Mouse (Mus musculus) granulocyte monocyte progenitor cell, adult 5-6 weeks (primary cell): ENCODE measurements around the gene Nfxl1. TPM values are rescaled to one million over a fixed set of nuclear protein-coding genes. Genes with fewer than 3 reads are reported as not detected.
A peak's percentile ranks its signal among the peaks of the same experiment; 100 is the strongest.

Experiments
- ATAC-seq: replicated peaks from 2 replicates; pipeline ENCODE4 v1.8.0; 2016; ENCODE audit warnings: mild to moderate bottlenecking, moderate TSS enrichment, inconsistent platforms; ENCODE audit not compliant: poor library complexity, severe bottlenecking
- total RNA-seq, 2 experiments: library from RNA; stranded (forward) in 1 of 2; stranded (reverse) in 1 of 2; fragments of 200-712, 200-1000 nt in 1 of 2; fragments of >200 nt in 1 of 2; fragmentation: Nextera tagmentation in 1 of 2; gene quantifications; 2 replicates each; pipeline ENCODE4 v1.2.3; 2014 to 2017

Nfxl1 gene
- total RNA-seq, 2 experiments from 2014 or later = 27.1 to 28.0 TPM

DNA sequence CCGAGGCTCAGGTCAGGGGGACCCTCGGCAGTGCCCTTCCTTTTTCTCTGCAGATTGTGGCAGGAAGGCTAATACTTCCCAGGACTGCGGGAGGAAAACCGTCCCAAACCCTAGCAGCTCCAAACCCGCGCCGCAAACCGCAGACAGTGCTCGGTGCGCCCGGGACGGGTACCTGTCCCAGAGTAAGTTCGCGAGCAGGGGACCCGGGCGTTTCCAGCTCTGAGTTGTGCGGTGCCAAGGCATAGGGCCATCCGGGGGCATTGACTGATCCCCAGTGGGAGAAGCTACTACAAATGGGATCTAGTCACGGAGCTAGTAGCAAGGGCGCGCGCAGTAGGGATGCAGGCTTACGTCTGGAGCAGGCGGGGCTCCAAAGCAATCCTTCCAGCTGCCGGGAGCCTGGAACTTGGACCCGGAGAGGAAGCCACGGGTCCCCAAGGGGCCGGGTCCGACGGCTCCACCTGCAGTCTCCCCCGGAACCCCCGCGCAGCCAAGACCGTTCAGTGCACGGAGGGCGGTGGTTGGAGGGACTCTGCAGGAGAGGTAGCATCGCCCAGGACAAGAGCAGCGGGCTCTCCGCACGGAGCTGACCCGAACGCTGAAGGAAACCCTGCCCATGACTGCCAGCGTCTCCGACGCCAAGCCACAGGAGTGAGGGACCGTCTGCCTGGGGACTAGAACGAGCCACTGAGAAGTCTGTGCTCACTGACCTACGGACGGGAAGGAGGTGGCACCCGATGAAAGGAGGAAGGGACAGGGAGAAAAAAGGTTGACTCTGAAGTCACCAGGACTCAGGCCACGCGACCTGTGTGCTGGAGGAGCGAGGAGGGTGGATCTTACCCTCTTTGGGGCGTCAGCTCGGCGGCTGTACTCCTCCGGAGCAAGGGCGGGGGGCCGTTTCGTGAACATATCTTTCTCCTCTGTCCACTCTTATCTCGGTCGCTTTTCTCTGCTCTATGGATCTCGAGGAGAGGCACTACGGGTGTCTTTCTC is 55.7 kb downstream of the Nfxl1 start, which contains the start of gene Corin:
TSS of gene Corin (minus strand) at position 943 of the 993 bp plus-strand sequence.
- ATAC-seq = peak; percentile 56

DNA sequence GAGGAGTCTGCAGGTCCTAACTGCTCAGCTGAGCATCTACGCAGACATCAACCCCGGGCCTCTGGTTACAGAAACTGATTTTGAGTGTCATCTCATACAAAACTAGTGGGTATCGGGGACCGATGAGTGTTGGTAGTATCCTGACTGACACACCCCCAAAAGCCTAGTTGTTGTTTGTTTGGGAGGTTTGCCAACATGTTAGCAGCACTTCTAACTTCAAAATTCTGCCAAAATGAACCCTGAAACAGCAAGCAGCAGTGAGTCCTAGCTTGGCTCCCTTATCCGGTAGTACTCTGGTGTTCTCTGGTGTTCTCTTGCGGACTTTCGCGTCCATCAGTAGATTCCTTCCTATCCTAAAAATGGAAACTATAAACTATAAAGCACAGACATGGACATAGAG is 56.7 kb downstream of the Nfxl1 start:
- ATAC-seq = no peak

DNA sequence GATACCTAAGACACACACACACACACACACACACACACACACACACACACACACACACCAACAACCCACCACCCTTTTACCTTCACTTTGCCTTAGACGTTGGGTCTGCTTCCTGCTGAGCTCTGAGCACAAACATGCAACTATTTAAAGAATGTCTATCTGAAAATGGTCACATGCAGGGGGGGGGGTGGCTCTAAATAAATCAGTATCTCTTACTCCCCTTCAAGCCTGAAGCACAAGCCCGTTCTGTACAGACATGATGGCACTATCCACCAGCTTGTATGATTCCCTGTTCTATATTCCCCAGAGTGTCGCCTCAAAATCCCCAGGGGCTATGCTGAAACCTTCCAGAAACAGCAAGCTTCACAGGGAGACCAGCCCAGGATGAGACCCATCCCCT is 57.7 kb downstream of the Nfxl1 start:
- no peak for ATAC-seq

- ATAC-seq = no peak
These were observed 61.2 kb downstream of the Nfxl1 start for GRCm38 (mm10) chr5:72498271-72498670.

DNA sequence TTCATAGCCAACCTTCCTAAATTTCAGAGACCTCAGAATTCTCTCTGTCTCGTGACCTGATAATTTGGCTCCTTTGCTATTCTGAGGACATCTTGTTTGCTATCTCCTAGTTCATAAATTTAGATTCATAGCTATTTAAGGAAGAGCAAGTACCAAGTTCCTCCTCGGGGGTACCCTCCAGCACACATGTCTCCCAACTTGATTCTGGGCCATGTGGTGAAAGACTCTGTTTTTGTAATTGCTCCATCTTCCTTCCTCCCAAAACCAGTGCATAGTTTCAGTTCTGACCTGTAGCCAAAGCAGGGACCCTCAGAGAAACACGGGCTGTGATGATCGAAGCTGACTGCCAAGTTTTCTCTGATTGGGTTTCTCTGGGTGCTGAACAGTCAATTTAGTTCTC is 62.7 kb downstream of the Nfxl1 start:
- peak; percentile 89 for ATAC-seq

DNA sequence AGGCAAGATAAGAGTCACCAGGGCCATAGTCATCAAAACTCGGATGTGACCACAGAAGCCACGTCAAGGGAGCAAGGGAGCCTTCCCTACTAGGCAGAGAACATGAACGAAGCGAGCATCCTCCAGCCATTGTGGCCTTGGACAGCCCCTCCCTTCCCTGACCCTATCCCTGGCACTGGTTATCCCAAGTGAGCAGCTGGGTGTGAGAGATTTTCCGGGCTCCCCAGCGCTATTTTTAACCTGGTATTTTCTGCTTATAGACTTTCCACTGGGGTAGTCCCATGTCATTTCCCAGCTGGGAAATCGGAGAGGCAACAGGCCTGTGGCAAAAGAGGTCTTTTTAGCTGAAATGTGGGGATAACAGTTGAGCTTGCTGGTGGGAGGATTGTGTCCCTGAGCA is 65.6 kb downstream of the Nfxl1 start:
- ATAC-seq = no peak

GRCm38 (mm10) chr5:72491232-72491631 is 68.3 kb downstream of the Nfxl1 start:
- peak; percentile 80 for ATAC-seq

DNA sequence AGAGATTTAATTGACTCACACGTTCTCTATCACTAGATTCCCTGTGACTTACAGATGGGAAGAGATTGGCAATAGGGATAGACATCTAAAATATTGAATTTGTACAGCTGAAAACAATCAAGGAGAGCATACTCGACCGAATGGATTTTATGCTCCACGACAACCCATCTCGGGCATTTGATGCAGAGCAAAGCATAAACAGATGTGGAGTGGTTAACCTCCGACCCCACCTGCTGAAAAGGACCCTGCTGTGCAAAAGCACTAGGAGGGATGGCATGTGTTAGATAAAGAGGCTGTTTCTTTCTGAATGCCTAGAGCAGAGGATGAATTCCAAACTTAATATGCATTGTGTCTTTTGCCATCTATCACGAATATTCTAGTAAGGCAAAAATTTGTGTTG is 79.0 kb downstream of the Nfxl1 start:
- no peak for ATAC-seq

DNA sequence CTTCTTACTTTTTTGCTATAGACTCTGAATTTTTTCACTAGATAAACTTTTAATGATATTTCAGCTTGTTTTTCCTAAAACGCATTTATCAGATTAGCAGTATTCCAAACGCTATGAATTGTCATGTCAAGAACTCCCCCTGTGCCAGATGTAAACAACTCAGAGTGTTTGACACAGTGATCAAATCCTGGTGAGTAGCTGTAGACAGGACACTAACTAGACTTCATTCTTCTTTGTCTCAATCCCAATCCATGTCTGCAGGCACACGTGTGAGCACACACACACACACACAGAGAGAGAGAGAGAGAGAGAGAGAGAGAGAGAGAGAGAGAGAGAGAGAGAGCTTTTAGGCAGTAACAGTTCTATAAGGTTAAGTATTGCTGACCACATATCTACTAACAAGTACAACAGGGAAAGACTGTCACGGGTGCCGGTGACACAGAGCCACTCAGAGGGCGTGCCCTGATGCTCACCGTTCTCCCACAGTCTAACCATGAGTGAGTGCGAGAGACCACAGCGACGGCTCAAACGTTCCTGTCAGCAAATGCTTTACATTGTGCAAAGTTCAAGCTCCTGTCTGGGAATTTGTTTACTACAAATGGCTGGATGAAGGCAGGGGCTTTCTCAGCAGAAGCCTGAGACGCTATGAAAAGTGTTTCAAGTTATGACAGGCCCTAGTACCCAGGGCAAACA is 87.0 kb downstream of the Nfxl1 start:
- no peak for ATAC-seq

DNA sequence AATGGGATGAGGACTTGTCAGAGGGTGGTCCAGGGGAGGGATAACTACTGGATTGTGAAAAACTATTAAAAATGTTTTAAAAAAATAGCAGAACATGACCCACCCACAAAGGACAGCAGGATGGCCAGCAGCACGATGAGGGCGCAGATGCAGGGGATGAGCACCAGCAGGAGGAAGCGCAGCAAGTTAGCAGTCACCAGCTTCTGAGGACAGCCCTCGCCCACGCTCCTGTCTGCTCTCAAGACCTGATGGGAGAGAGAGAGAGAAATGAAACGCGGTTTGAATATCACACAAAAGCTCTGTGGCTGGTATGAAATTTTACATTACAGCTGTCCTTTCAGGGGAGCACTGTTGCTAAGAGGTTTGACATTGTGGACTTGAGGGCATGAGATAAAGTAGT is 87.7 kb downstream of the Nfxl1 start:
- ATAC-seq = no peak

GRCm38 (mm10) chr5:72464932-72465331 is 94.6 kb downstream of the Nfxl1 start:
- ATAC-seq = no peak

Other genes starting within 250 kb of the Nfxl1 start
- not detected in 2 replicates for gene Corin, start 55.2 kb downstream of the Nfxl1 start, total RNA-seq (2014; fragmentation: Nextera tagmentation)
- gene Corin, start 55.2 kb downstream of the Nfxl1 start, total RNA-seq (2017) = not detected in 2 replicates
- gene Zar1, start 21.6 kb upstream of the Nfxl1 start, total RNA-seq (2014; fragmentation: Nextera tagmentation) = not detected in 2 replicates
- not detected in 2 replicates for gene Zar1, start 21.6 kb upstream of the Nfxl1 start, total RNA-seq (2017)
- not detected in 2 replicates for gene Gm5868, start 27.9 kb upstream of the Nfxl1 start, total RNA-seq (2014; fragmentation: Nextera tagmentation)
- not detected in 2 replicates for gene Gm5868, start 27.9 kb upstream of the Nfxl1 start, total RNA-seq (2017)
- gene Cnga1, start 84.6 kb upstream of the Nfxl1 start, total RNA-seq (2014; fragmentation: Nextera tagmentation) = not detected in 2 replicates
- not detected in 2 replicates for gene Cnga1, start 84.6 kb upstream of the Nfxl1 start, total RNA-seq (2017)
- gene Nipal1, start 88.1 kb upstream of the Nfxl1 start, total RNA-seq (2014; fragmentation: Nextera tagmentation) = not detected in 2 replicates
- not detected in 2 replicates for gene Nipal1, start 88.1 kb upstream of the Nfxl1 start, total RNA-seq (2017)
- not detected in 2 replicates for gene Txk, start 193.1 kb upstream of the Nfxl1 start, total RNA-seq (2014; fragmentation: Nextera tagmentation)
- 0.31 TPM in 1 of 2 replicates, not detected in the other for gene Txk, start 193.1 kb upstream of the Nfxl1 start, total RNA-seq (2017)